Mouse (Mus musculus): Measurements from ENCODE around the gene Prol1. TPM values are rescaled to one million over a fixed set of nuclear protein-coding genes. Genes with fewer than 3 reads are reported as not detected.

Gene Prol1
- polyA plus RNA-seq, 1 experiment: not detected

- DNase-seq: no peak
- TF ChIP-seq CTCF (conservative IDR thresholded peaks at IDR 0.05; ENCODE audit: insufficient read depth, insufficient read length, low read depth, low read length) (no peak), POLR2A (IDR thresholded peaks at IDR 0.05; ENCODE audit: low read depth, low read length) (no peak)
- Histone ChIP-seq H3K36me3 (ENCODE audit: control insufficient read depth, insufficient read depth, low read length) (no peaks in the 10 kb centered on the region), H3K4me1 (ENCODE audit: control insufficient read depth, insufficient read depth, low read length) (no peaks in the 10 kb centered on the region), H3K27me3 (replicated peaks; ENCODE audit: control insufficient read depth, insufficient read depth, low read length) (no peaks in the 10 kb centered on the region), H3K4me3 (ENCODE audit: insufficient read depth, low read depth, low read length) (no peak overlapping the region), H3K27ac (ENCODE audit: insufficient read depth, low read depth, low read length) (no peak overlapping the region)
- WGBS: 69% methylated on average over 6 of the region's 6 CpGs
Measured at GRCm38 (mm10) chr5:88372563-88372962, 55.5 kb downstream of the Prol1 start.

- Histone ChIP-seq H3K4me1 (ENCODE audit: control insufficient read depth, insufficient read depth, low read length) (no peaks in the 10 kb centered on the region), H3K27me3 (replicated peaks; ENCODE audit: control insufficient read depth, insufficient read depth, low read length) (no peaks in the 10 kb centered on the region), H3K36me3 (ENCODE audit: control insufficient read depth, insufficient read depth, low read length) (no peaks in the 10 kb centered on the region), H3K27ac (ENCODE audit: insufficient read depth, low read depth, low read length) (no peak within 1 kb of the TSS), H3K4me3 (ENCODE audit: insufficient read depth, low read depth, low read length) (no peak within 1 kb of the TSS)
- WGBS: 75% methylated on average over 4 of the region's 4 CpGs
- no peak for DNase-seq
- TF ChIP-seq CTCF (conservative IDR thresholded peaks at IDR 0.05; ENCODE audit: insufficient read depth, insufficient read length, low read depth, low read length) (no peak), POLR2A (IDR thresholded peaks at IDR 0.05; ENCODE audit: low read depth, low read length) (no peak)
Measured at GRCm38 (mm10) chr5:88375808-88376207, 58.7 kb downstream of the Prol1 start, which contains the start of gene Amtn. Gene Amtn (plus strand): TSS chr5:88376108.

Other genes with a start within 250 kb of the Prol1 start
- gene Smr2, start 230.8 kb upstream of the Prol1 start, polyA plus RNA-seq (2012; rRNA removed): not detected in 2 replicates
- not detected in 2 replicates for gene Gm11116, start 205.8 kb upstream of the Prol1 start, polyA plus RNA-seq (2012; rRNA removed)
- gene Gm11115, start 163.2 kb upstream of the Prol1 start, polyA plus RNA-seq (2012; rRNA removed): not detected in 2 replicates
- gene Gm7714, start 48.4 kb upstream of the Prol1 start, polyA plus RNA-seq (2012; rRNA removed): not detected in 2 replicates
- gene Amtn, start 58.8 kb downstream of the Prol1 start, polyA plus RNA-seq (2012; rRNA removed): not detected in 2 replicates
- not detected in 2 replicates for gene Ambn, start 138.7 kb downstream of the Prol1 start, polyA plus RNA-seq (2012; rRNA removed)
- not detected in 2 replicates for gene Enam, start 170.7 kb downstream of the Prol1 start, polyA plus RNA-seq (2012; rRNA removed)
- 3.2 and 5.5 TPM in 2 replicates for gene Jchain, start 210.6 kb downstream of the Prol1 start, polyA plus RNA-seq (2012; rRNA removed)
- gene Utp3, start 237.2 kb downstream of the Prol1 start, polyA plus RNA-seq (2012; rRNA removed): 7.9 and 9.8 TPM in 2 replicates
- 21.2 and 24.0 TPM in 2 replicates for gene Rufy3, start 247.7 kb downstream of the Prol1 start, polyA plus RNA-seq (2012; rRNA removed)

All from kidney, adult 2 months (tissue).